Mouse (Mus musculus): Measurements from ENCODE around the gene Alpl. TPM values are rescaled to one million over a fixed set of nuclear protein-coding genes. Genes with fewer than 3 reads are reported as not detected.

Gene Alpl
- total and polyA plus RNA-seq, 3 experiments, result not detected

DNA sequence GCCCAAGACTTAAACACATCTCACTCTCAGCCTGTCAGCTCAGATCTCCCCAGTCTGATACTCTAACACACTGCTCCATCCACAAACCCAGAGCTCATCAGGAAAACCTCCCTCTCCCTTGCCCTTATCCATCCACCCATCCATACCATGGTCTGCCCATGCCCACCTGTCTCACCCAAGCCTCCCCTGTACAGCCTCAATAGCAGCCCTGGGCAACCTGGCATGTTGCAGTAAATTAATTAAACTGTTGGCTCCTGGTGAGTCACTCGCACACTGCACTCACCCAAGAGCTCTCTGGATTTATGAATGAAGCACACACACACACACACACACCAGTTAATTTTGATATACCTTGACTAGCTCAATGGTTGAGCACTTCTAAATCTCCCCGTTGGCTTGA is 42.6 kb upstream of the Alpl start:
- no peaks in the 10 kb centered on the region for H3K27me3 ChIP-seq (ENCODE audit: control insufficient read depth in 1 of 2, insufficient read depth in 2 of 2, low read length in 2 of 2)
- no peaks in the 10 kb centered on the region for H3K79me2 ChIP-seq (ENCODE audit: control insufficient read depth, insufficient read depth, low read length, poor library complexity)
- H3K36me3 ChIP-seq (ENCODE audit: control insufficient read depth in 1 of 2, insufficient read depth in 2 of 2, low read length in 2 of 2), result no peaks in the 10 kb centered on the region
- no peak overlapping the region for H3K4me3 ChIP-seq (ENCODE audit: control insufficient read depth in 1 of 2, insufficient read depth in 1 of 2, low read depth in 2 of 2, low read length in 2 of 2)
- no peak overlapping the region for H3K27ac ChIP-seq (ENCODE audit: control insufficient read depth, low read depth, low read length)
- no peaks in the 10 kb centered on the region for H3K9me3 ChIP-seq (replicated peaks; ENCODE audit: insufficient read depth, low read length)
- H3K4me1 ChIP-seq (ENCODE audit: control insufficient read depth in 1 of 2, insufficient read depth in 2 of 2, low read length in 2 of 2), result no peaks in the 10 kb centered on the region
- no peak for TF ChIP-seq USF2 (IDR thresholded peaks at IDR 0.05; ENCODE audit: borderline replicate concordance in 1 of 2, insufficient read depth in 1 of 2, low read depth in 1 of 2, low read length in 2 of 2)
- TF ChIP-seq MAZ (IDR thresholded peaks at IDR 0.05; ENCODE audit: low read depth, low read length), result no peak
- TF ChIP-seq SMC3 (IDR thresholded peaks at IDR 0.05; ENCODE audit: low read depth, low read length), result no peak
- TF ChIP-seq BHLHE40 (IDR thresholded peaks at IDR 0.05; ENCODE audit: borderline replicate concordance, low read depth, low read length), result no peak
- TF ChIP-seq RCOR1 (IDR thresholded peaks at IDR 0.05; ENCODE audit: low read depth, low read length), result no peak
- TF ChIP-seq GATA1 (IDR thresholded peaks at IDR 0.05; ENCODE audit: low read depth, low read length), result no peak
- no peak for TF ChIP-seq TCF12 (IDR thresholded peaks at IDR 0.05; ENCODE audit: low read depth, low read length)
- no peak for TF ChIP-seq MEF2A (IDR thresholded peaks at IDR 0.05; ENCODE audit: extremely low read depth, insufficient replicate concordance, low read depth, low read length, poor library complexity, severe bottlenecking)
- no peak for TF ChIP-seq CHD1 (IDR thresholded peaks at IDR 0.05; ENCODE audit: low read depth, low read length)
- no peak overlapping the region for H3K9ac ChIP-seq (ENCODE audit: control insufficient read depth, low read depth, low read length, poor library complexity, severe bottlenecking)
- DNase-seq (ENCODE audit: low read depth, low spot score), result no peak

DNA sequence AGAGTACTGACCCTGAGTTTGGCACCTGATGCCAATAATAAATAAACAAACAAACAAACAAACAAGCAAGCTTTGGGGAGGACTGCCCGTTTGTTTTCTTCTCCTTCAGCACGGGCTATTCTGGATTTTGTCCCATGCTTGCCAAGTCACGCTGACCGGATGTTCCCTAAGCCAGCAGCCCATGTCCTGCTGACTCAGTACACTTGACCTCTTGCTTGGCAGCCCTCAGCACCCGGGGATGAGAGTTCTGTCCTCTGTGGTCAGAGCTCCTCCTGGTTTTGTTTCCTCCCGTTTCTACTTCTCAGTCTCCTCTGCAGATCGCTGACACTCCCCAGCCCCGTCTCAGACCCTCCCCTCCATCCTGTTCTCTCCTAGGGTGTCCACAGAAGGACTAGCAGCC is 41.6 kb upstream of the Alpl start:
- no peak overlapping the region for H3K9ac ChIP-seq (ENCODE audit: control insufficient read depth, low read depth, low read length, poor library complexity, severe bottlenecking)
- H3K27me3 ChIP-seq (ENCODE audit: control insufficient read depth in 1 of 2, insufficient read depth in 2 of 2, low read length in 2 of 2), result no peaks in the 10 kb centered on the region
- H3K9me3 ChIP-seq (replicated peaks; ENCODE audit: insufficient read depth, low read length), result no peaks in the 10 kb centered on the region
- H3K4me3 ChIP-seq (ENCODE audit: control insufficient read depth in 1 of 2, insufficient read depth in 1 of 2, low read depth in 2 of 2, low read length in 2 of 2), result no peak overlapping the region
- H3K27ac ChIP-seq (ENCODE audit: control insufficient read depth, low read depth, low read length), result no peak overlapping the region
- no peaks in the 10 kb centered on the region for H3K4me1 ChIP-seq (ENCODE audit: control insufficient read depth in 1 of 2, insufficient read depth in 2 of 2, low read length in 2 of 2)
- TF ChIP-seq ELF1 (IDR thresholded peaks at IDR 0.05; ENCODE audit: low read depth, low read length), result no peak
- TF ChIP-seq CTCF (IDR thresholded peaks at IDR 0.05 in 2 of 3, conservative IDR thresholded peaks at IDR 0.05 in 1 of 3; ENCODE audit: control insufficient read depth in 1 of 3, insufficient read depth in 1 of 3, low read depth in 2 of 3, low read length in 3 of 3, poor library complexity in 1 of 3, severe bottlenecking in 1 of 3), result no peak
- TF ChIP-seq POLR2AphosphoS2 (IDR thresholded peaks at IDR 0.05; ENCODE audit: low read length), result no peak
- no peak for TF ChIP-seq GABPA (IDR thresholded peaks at IDR 0.05; ENCODE audit: low read depth, low read length)
- TF ChIP-seq MYB (IDR thresholded peaks at IDR 0.05; ENCODE audit: low read depth, low read length), result no peak
- no peak for TF ChIP-seq BHLHE40 (IDR thresholded peaks at IDR 0.05; ENCODE audit: borderline replicate concordance, low read depth, low read length)
- no peak for TF ChIP-seq ZMIZ1 (IDR thresholded peaks at IDR 0.05; ENCODE audit: low read depth, low read length)
- TF ChIP-seq TCF12 (IDR thresholded peaks at IDR 0.05; ENCODE audit: low read depth, low read length), result no peak
- TF ChIP-seq TBP (IDR thresholded peaks at IDR 0.05; ENCODE audit: low read depth, low read length), result no peak
- no peak for TF ChIP-seq NRF1 (IDR thresholded peaks at IDR 0.05; ENCODE audit: insufficient read depth, low read depth, low read length, poor library complexity, severe bottlenecking)
- TF ChIP-seq SIN3A (IDR thresholded peaks at IDR 0.05; ENCODE audit: low read length), result no peak
- TF ChIP-seq MXI1 (IDR thresholded peaks at IDR 0.05; ENCODE audit: low read depth, low read length), result no peak
- no peak for TF ChIP-seq ETS1 (IDR thresholded peaks at IDR 0.05; ENCODE audit: low read depth, low read length)
- no peaks in the 10 kb centered on the region for H3K36me3 ChIP-seq (ENCODE audit: control insufficient read depth in 1 of 2, insufficient read depth in 2 of 2, low read length in 2 of 2)
- no peaks in the 10 kb centered on the region for H3K79me2 ChIP-seq (ENCODE audit: control insufficient read depth, insufficient read depth, low read length, poor library complexity)
- no peak for DNase-seq (ENCODE audit: low read depth, low spot score)
